Mouse (Mus musculus): ENCODE results near the gene Sh3gl2.

DNA sequence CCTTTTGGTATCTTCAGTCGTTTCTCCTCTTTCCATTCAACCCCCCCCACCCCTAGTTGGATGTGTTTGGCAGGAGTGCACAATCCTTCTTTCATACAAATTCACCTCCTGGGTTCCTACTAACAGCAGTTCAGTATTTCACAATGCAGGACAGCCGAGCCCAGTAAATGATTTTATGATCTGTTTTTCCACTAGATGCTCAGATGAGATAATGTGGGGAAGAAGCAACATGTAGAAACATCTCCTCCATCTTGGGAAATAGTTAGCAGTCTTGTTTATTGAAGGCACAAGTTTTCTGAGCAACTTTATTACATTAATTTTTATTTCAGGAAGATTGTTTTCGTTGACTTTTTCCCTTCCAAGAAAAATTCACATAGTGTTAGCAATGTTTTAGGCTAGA lies 349.8 kb downstream of the Sh3gl2 start:
- TF ChIP-seq POLR2A (IDR thresholded peaks at IDR 0.05; ENCODE audit: borderline replicate concordance, low read depth, low read length) = no peak
- TF ChIP-seq CTCF (IDR thresholded peaks at IDR 0.05; ENCODE audit: low read depth, low read length) = no peak
